Mouse (Mus musculus) limb, embryonic 15.5 days (tissue): ENCODE data around the gene Cyp17a1. TPM values are rescaled to one million over a fixed set of nuclear protein-coding genes. Genes with fewer than 3 reads are reported as not detected.

ENCODE experiments used
- ATAC-seq: fragments of 200-750 bp; cut with Nextera tagmentation; 2 replicates; pipeline ENCODE4 v1.8.0; 2017; ENCODE audit warnings: low read depth, moderate TSS enrichment; ENCODE audit not compliant: insufficient number of reproducible peaks, low FRiP score, low TSS enrichment
- H3K27ac ChIP-seq: fragments of 300-500 bp; sonication (generic); 2 replicates; pipeline ENCODE4 v1.5.1; 2015; ENCODE audit warnings: moderate library complexity, mild to moderate bottlenecking, inconsistent platforms
- H3K27me3 ChIP-seq: fragments of 300-500 bp; sonication (generic); 2 replicates; pipeline ENCODE4 v1.6.1; 2015; ENCODE audit warnings: inconsistent platforms
- H3K36me3 ChIP-seq: fragments of 300-500 bp; sonication (generic); 2 replicates; pipeline ENCODE4 v1.6.1; 2015; ENCODE audit warnings: inconsistent platforms
- H3K4me1 ChIP-seq: fragments of 300-500 bp; sonication (generic); 2 replicates; pipeline ENCODE4 v1.6.1; 2015; ENCODE audit warnings: inconsistent platforms
- H3K4me2 ChIP-seq: fragments of 300-500 bp; sonication (generic); 2 replicates; pipeline ENCODE4 v1.6.1; 2015; ENCODE audit warnings: mild to moderate bottlenecking, inconsistent platforms
- H3K4me3 ChIP-seq: fragments of 300-500 bp; sonication (generic); 2 replicates; pipeline ENCODE4 v1.5.1; 2015; ENCODE audit warnings: mild to moderate bottlenecking, inconsistent platforms
- H3K9ac ChIP-seq: fragments of 300-500 bp; sonication (generic); 2 replicates; pipeline ENCODE4 v1.6.1; 2015; ENCODE audit warnings: inconsistent platforms
- H3K9me3 ChIP-seq: fragments of 300-500 bp; sonication (generic); 2 replicates; pipeline ENCODE4 v1.6.1; 2016; ENCODE audit warnings: inconsistent platforms
- WGBS: fragments of 180-500 bp; shearing (Covaris S2); methylation state at CpG from one replicate; pipeline ENCODE4 v1.1.7; 2015; 5-methylcytosine and 5-hydroxymethylcytosine counted together
- polyA plus RNA-seq: library from polyadenylated mRNA; unstranded; fragments of >200 nt; fragmentation: Nextera tagmentation; extraction: Ambion mirVana; gene quantifications from 2 replicates; pipeline ENCODE4 v1.2.1, GENCODE M21; 2015

Cyp17a1 gene
- polyA plus RNA-seq, 1 experiment from 2014 or later: 2.7 TPM

GRCm38 (mm10) chr19:46653188-46653587 is 19.8 kb downstream of the Cyp17a1 start:
- Histone ChIP-seq H3K4me1 (peaks cover 8% of the 10 kb centered on the region; the same call in 1 of the 2 replicates), H3K36me3 (peaks cover 55% of the 10 kb centered on the region), H3K9me3 (no peaks in the 10 kb centered on the region), H3K4me2 (no peak overlapping the region), H3K9ac (no peak overlapping the region), H3K27me3 (no peaks in the 10 kb centered on the region), H3K4me3 (no peak overlapping the region), H3K27ac (no peak overlapping the region)
- WGBS: 73% methylated on average over 5 of the region's 5 CpGs
- ATAC-seq: no peak

- ATAC-seq: no peak
- H3K27me3 ChIP-seq: no peaks in the 10 kb centered on the region
- peaks cover 51% of the 10 kb centered on the region for H3K4me1 ChIP-seq
- H3K9me3 ChIP-seq: no peaks in the 10 kb centered on the region
- H3K4me2 ChIP-seq: no peak overlapping the region
- WGBS: 93% methylated on average over 14 of the region's 14 CpGs
- no peak overlapping the region for H3K27ac ChIP-seq
- H3K9ac ChIP-seq: no peak overlapping the region
- peaks cover 23% of the 10 kb centered on the region for H3K36me3 ChIP-seq
- H3K4me3 ChIP-seq: no peak overlapping the region
Observed at GRCm38 (mm10) chr19:46648565-46648964, 24.4 kb downstream of the Cyp17a1 start.

GRCm38 (mm10) chr19:46647850-46648249 is 25.1 kb downstream of the Cyp17a1 start:
- ATAC-seq: no peak
- no peak overlapping the region for H3K27ac ChIP-seq
- peaks cover 58% of the 10 kb centered on the region for H3K4me1 ChIP-seq
- WGBS: 79% methylated on average over 8 of the region's 8 CpGs
- no peaks in the 10 kb centered on the region for H3K9me3 ChIP-seq
- no peak overlapping the region for H3K4me3 ChIP-seq
- H3K36me3 ChIP-seq: peaks cover 15% of the 10 kb centered on the region
- no peak overlapping the region for H3K4me2 ChIP-seq
- H3K9ac ChIP-seq: no peak overlapping the region
- no peaks in the 10 kb centered on the region for H3K27me3 ChIP-seq

- no peak overlapping the region for H3K27ac ChIP-seq
- peaks cover 12% of the 10 kb centered on the region for H3K36me3 ChIP-seq
- WGBS: 51% methylated on average over 3 of the region's 3 CpGs
Observed at GRCm38 (mm10) chr19:46647254-46647653, 25.7 kb downstream of the Cyp17a1 start.

GRCm38 (mm10) chr19:46646041-46646481 is 26.9 kb downstream of the Cyp17a1 start:
- Histone ChIP-seq H3K9me3 (no peaks in the 10 kb centered on the region), H3K9ac (no peak overlapping the region), H3K27ac (peak overlapping the region; percentile 82), H3K4me3 (no peak overlapping the region), H3K4me2 (no peak overlapping the region), H3K4me1 (peaks cover 76% of the 10 kb centered on the region), H3K27me3 (no peaks in the 10 kb centered on the region), H3K36me3 (peaks cover 5% of the 10 kb centered on the region; the same call in 1 of the 2 replicates)
- 56% methylated on average over 12 of the region's 12 CpGs for WGBS
- no peak for ATAC-seq

More at GRCm38 (mm10) chr19:46647254-46647653, 25.7 kb downstream of the Cyp17a1 start:
- H3K4me3 ChIP-seq: no peak overlapping the region
- no peaks in the 10 kb centered on the region for H3K27me3 ChIP-seq
- H3K4me1 ChIP-seq: peaks cover 64% of the 10 kb centered on the region
- no peaks in the 10 kb centered on the region for H3K9me3 ChIP-seq
- H3K4me2 ChIP-seq: no peak overlapping the region
- no peak overlapping the region for H3K9ac ChIP-seq
- no peak for ATAC-seq

- WGBS: 41% methylated on average over 12 of the region's 12 CpGs
- Histone ChIP-seq H3K4me2 (0 out of 2 replicates have a peak overlapping the region, but pooled peaks have one; percentile 7), H3K27ac (peak overlapping the region; percentile 82), H3K9me3 (no peaks in the 10 kb centered on the region), H3K9ac (no peak overlapping the region), H3K4me1 (peaks cover 84% of the 10 kb centered on the region), H3K36me3 (peaks cover 5% of the 10 kb centered on the region; the same call in 1 of the 2 replicates), H3K4me3 (no peak overlapping the region), H3K27me3 (no peaks in the 10 kb centered on the region)
- ATAC-seq: peak; percentile 23; the same call in 1 of the 2 replicates
Observed at GRCm38 (mm10) chr19:46644793-46645602, 28.0 kb downstream of the Cyp17a1 start.

- no peak overlapping the region for H3K4me3 ChIP-seq
- H3K4me2 ChIP-seq: no peak overlapping the region
- peaks cover 87% of the 10 kb centered on the region for H3K4me1 ChIP-seq
- H3K9ac ChIP-seq: no peak overlapping the region
- peak overlapping the region; percentile 82 for H3K27ac ChIP-seq
- peaks cover 5% of the 10 kb centered on the region; the same call in 1 of the 2 replicates for H3K36me3 ChIP-seq
- H3K9me3 ChIP-seq: no peaks in the 10 kb centered on the region
- H3K27me3 ChIP-seq: no peaks in the 10 kb centered on the region
- ATAC-seq: no peak
- 75% methylated on average over 10 of the region's 10 CpGs for WGBS
Observed at GRCm38 (mm10) chr19:46644343-46644792, 28.6 kb downstream of the Cyp17a1 start.

GRCm38 (mm10) chr19:46643236-46643635 is 29.7 kb downstream of the Cyp17a1 start:
- ATAC-seq: no peak
- H3K4me3 ChIP-seq: no peak overlapping the region
- H3K27ac ChIP-seq: peak overlapping the region; percentile 87; the same call in 1 of the 2 replicates
- H3K9ac ChIP-seq: no peak overlapping the region
- H3K36me3 ChIP-seq: peaks cover 5% of the 10 kb centered on the region; the same call in 1 of the 2 replicates
- H3K27me3 ChIP-seq: no peaks in the 10 kb centered on the region
- H3K4me2 ChIP-seq: no peak overlapping the region
- peaks cover 92% of the 10 kb centered on the region for H3K4me1 ChIP-seq
- H3K9me3 ChIP-seq: no peaks in the 10 kb centered on the region
- WGBS: 59% methylated on average over 5 of the region's 5 CpGs

GRCm38 (mm10) chr19:46642136-46642753 is 30.7 kb downstream of the Cyp17a1 start:
- Histone ChIP-seq H3K9me3 (no peaks in the 10 kb centered on the region), H3K4me2 (peak overlapping the region; percentile 22), H3K4me3 (no peak overlapping the region), H3K27me3 (no peaks in the 10 kb centered on the region), H3K27ac (peak overlapping the region; percentile 87), H3K4me1 (peaks cover 88% of the 10 kb centered on the region), H3K9ac (0 out of 2 replicates have a peak overlapping the region, but pooled peaks have one; percentile 7), H3K36me3 (peaks cover 9% of the 10 kb centered on the region; the same call in 1 of the 2 replicates)
- no peak for ATAC-seq
- WGBS: 42% methylated on average over 22 of the region's 22 CpGs

GRCm38 (mm10) chr19:46641420-46642085 is 31.4 kb downstream of the Cyp17a1 start:
- WGBS: 37% methylated on average over 19 of the region's 19 CpGs
- peak overlapping the region; percentile 87 for H3K27ac ChIP-seq
- peak overlapping the region; percentile 22; the same call in 1 of the 2 replicates for H3K4me2 ChIP-seq
- H3K36me3 ChIP-seq: peaks cover 9% of the 10 kb centered on the region; the same call in 1 of the 2 replicates
- ATAC-seq: no peak
- H3K9ac ChIP-seq: no peak overlapping the region
- H3K4me1 ChIP-seq: peaks cover 84% of the 10 kb centered on the region
- no peak overlapping the region for H3K4me3 ChIP-seq
- no peaks in the 10 kb centered on the region for H3K9me3 ChIP-seq
- no peaks in the 10 kb centered on the region for H3K27me3 ChIP-seq

GRCm38 (mm10) chr19:46640780-46641179 is 32.2 kb downstream of the Cyp17a1 start:
- H3K4me2 ChIP-seq: no peak overlapping the region
- peaks cover 9% of the 10 kb centered on the region; the same call in 1 of the 2 replicates for H3K36me3 ChIP-seq
- H3K9me3 ChIP-seq: no peaks in the 10 kb centered on the region
- no peak overlapping the region for H3K4me3 ChIP-seq
- H3K27ac ChIP-seq: peak overlapping the region; percentile 87
- H3K27me3 ChIP-seq: no peaks in the 10 kb centered on the region
- ATAC-seq: no peak
- H3K4me1 ChIP-seq: peaks cover 83% of the 10 kb centered on the region
- H3K9ac ChIP-seq: no peak overlapping the region
- WGBS: 82% methylated on average over 8 of the region's 8 CpGs
